Mouse (Mus musculus): ENCODE measurements around the gene Ube2a. TPM values are rescaled to one million over a fixed set of nuclear protein-coding genes. Genes with fewer than 3 reads are reported as not detected.

The Ube2a gene
- total RNA-seq (2017) = 18.5 and 20.9 TPM in 2 replicates

DNA sequence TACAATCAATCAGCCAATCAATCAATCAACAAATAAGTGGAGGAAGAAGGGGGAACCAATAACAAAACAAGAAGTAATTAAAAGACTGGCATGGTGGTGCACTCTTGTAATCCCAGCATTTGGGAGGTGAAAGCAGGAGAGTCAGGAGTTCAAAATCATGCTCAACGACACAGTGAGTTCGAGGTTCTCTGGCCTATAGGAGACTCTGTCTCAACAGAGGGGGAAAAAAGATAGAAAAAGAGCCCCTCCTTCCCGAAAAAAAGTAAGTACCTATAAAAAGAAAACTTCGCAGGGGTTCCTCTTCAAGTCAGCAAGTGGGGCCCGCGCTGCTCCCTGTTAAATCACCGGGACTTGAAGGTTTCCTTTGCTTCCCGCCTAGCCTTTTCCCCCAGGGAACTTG is at the start of gene Ube2a, which contains the start of gene C330007P06Rik:
Ube2a (plus strand) TSS at position 136 of the 400 bp plus-strand sequence.
C330007P06Rik (minus strand) TSS at position 347 of the 400 bp plus-strand sequence.
- no peak for ATAC-seq (ENCODE audit: extremely low read depth, insufficient number of reproducible peaks, low FRiP score, poor library complexity, severe bottlenecking)

DNA sequence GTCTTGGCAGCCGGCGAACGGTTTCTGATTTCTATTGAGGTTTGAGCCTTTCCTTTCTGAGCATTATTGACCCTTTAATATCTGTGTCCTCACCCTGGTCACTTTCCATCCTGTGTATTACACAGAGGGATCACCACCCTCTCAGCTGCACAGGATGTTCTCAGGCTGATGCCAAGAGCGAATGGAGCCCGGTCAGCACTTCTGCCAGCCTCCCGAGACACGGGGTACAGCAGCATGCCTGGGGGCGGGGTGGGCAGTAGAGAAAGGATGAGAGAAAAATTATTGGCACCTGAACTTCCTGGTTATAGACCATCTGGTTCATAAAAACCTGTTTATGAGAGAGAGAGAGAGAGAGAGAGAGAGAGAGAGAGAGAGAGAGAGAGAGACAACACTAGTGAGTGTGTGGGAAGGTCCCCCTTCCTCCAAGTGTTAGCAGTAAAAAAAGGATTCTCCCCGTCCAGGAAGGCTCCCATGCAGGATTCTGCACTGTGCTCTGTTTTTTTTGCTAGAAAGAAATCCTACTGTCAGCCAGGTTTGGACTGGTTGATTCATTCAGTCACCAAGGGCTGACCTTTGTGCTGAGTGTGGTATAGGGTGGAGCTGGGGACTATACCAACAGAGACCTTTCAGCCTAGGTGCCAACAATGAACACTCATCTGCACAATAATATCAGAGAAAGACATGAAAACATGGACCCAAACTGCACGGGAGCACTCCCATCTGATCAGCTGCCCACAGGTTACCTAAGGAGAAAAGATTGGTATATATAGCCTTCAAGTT is 49.6 kb upstream of the Ube2a start:
- no peak for ATAC-seq (ENCODE audit: extremely low read depth, insufficient number of reproducible peaks, low FRiP score, poor library complexity, severe bottlenecking)

DNA sequence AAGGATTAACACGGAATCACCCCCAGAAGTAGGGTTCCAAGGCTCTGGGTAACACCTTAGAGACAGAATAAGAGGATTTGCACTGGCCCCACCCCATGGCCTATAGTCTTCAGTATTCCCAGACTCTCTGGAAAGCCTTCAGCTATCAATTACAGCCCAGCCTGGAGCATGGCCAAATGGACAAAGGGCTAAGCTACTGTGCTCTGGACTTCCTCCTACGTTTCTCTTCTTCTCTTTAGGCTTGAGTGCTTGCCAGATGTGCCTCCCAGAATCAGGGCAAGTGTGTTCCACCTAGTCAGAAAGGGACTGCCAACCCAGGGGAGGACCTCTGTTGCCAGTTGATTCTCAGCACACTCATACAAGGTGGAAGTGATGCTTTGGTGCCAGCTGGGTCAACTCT is 48.7 kb upstream of the Ube2a start:
- no peak for ATAC-seq (ENCODE audit: extremely low read depth, insufficient number of reproducible peaks, low FRiP score, poor library complexity, severe bottlenecking)

GRCm38 (mm10) chrX:36826873-36827272 is 46.8 kb upstream of the Ube2a start:
- no peak for ATAC-seq (ENCODE audit: extremely low read depth, insufficient number of reproducible peaks, low FRiP score, poor library complexity, severe bottlenecking)

DNA sequence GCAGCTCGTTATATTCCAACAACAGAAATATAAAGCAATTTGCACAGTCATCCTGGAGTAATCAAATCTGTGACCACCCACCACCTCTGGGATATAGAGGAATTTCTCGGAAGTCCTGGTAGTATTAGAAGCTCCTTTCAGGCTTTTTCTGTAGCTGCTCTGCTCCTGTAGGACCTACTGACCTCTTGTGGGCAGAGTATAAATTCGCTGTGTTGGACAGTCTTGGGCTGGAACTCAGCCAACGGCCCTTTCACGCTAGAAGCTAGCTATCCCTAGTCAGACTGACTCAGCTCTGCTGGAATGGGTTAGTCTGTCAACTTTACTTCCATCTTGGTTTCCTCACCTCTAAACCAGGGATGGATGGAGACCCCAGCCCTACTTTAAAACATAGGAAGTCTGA is 43.4 kb upstream of the Ube2a start:
- no peak for ATAC-seq (ENCODE audit: extremely low read depth, insufficient number of reproducible peaks, low FRiP score, poor library complexity, severe bottlenecking)

DNA sequence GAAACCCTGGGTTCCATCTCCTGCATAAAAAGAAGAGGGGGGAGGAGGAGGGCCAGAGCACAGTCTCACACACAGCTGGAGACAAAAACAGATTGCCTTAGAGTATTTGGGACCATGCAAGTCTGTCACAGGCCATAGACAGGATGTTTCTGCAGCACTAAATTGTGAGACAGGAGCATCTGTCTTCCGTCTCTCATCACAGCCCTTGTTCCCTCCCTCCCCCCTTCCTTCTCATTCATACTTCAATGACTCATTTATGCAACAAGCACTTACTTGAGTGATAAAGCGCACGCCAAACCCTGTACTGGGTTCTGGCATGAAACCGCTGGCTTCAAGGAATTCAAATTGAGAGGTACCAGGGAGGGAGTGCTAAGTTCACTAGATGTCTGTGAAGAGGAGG is 42.1 kb upstream of the Ube2a start:
- no peak for ATAC-seq (ENCODE audit: extremely low read depth, insufficient number of reproducible peaks, low FRiP score, poor library complexity, severe bottlenecking)

DNA sequence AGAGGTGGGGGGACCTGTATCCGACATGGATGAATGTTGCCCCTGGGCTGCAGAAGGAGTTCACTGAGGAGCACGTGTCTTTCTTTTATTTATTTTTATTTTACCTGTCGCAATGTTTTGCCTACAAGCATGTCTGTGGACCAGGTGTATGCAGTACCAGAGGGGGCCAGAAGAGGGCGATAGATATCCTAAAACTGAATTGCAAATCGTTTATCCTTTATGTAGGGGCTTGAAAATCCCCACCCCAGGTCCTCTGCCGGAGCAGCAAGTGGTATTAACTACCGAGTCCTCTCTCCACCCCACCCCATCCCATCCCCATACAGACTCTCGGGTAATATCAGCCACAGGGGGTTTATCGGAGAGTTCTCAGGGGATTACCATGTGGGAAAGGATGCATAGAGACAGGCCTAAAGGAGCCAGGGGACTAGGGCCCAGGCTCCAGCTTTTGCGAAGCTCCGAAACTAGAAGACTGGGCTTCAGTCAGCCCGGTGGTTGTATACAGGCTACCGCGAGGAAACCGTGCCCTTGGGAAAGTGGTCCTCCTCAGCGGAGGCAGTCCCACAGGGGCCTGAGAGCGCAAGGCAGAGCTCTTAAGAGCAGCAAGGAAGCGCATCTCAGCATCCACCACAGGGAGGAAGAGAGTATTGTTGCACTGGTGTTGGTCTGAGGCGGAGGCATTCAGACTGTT is 40.2 kb upstream of the Ube2a start:
- ATAC-seq (ENCODE audit: extremely low read depth, insufficient number of reproducible peaks, low FRiP score, poor library complexity, severe bottlenecking) = peak; percentile 46; the same call in 1 of the 2 replicates

GRCm38 (mm10) chrX:36837069-36837676 is 36.5 kb upstream of the Ube2a start:
- ATAC-seq (ENCODE audit: extremely low read depth, insufficient number of reproducible peaks, low FRiP score, poor library complexity, severe bottlenecking) = no peak

DNA sequence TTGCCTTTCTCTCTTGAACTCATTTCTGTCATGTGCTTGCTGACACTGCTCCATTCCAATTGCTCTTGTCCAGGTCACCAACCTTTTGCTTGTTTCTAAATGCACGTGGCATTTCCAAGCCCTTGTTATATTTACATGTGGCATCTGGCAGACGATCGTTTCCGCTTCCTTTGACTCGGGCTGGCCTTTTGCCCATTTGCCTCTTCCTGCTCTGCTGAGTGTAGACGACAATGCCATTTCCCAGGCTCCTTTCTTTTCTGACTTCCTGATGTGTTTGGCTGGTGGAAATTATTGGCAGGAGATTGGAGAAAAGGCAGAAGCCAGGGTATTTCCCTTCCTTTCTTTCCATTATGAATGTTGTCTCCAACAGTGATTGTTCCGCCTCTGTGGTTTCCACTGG is 34.3 kb upstream of the Ube2a start:
- no peak for ATAC-seq (ENCODE audit: extremely low read depth, insufficient number of reproducible peaks, low FRiP score, poor library complexity, severe bottlenecking)

- ATAC-seq (ENCODE audit: extremely low read depth, insufficient number of reproducible peaks, low FRiP score, poor library complexity, severe bottlenecking) = no peak
Observed at GRCm38 (mm10) chrX:36841698-36842097, 32.0 kb upstream of the Ube2a start.

DNA sequence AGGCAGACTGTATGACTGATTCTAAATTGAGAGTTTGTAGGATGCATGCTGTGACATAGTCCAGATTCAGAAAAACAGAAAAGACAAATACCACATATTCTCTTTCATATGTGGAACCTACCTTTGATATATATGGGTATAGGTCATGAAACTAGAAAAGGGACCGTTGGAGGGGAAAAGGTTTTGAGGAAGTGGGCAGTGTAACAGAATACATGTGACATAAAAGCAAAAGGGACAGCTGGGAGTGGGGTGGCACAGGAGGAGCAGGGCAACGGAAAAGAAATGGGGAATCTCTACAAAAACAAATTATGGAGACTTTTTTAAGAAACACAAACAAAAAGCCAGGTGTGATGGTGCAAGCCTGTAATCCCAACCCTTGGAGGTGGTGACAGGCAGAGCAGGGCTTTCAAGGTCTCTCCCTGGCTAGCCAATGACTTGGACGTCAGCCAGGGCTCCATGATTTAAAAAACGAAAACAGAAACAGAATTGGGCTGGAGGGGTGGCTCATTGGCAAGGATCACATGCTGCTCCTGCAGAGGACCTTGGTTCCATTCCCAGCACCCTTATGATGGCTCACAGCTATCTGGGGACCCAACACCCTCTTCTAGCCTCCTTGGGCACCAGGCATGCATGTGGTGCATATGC is 30.2 kb upstream of the Ube2a start:
- no peak for ATAC-seq (ENCODE audit: extremely low read depth, insufficient number of reproducible peaks, low FRiP score, poor library complexity, severe bottlenecking)

- no peak for ATAC-seq (ENCODE audit: extremely low read depth, insufficient number of reproducible peaks, low FRiP score, poor library complexity, severe bottlenecking)
Observed at GRCm38 (mm10) chrX:36847152-36847551, 26.5 kb upstream of the Ube2a start.

DNA sequence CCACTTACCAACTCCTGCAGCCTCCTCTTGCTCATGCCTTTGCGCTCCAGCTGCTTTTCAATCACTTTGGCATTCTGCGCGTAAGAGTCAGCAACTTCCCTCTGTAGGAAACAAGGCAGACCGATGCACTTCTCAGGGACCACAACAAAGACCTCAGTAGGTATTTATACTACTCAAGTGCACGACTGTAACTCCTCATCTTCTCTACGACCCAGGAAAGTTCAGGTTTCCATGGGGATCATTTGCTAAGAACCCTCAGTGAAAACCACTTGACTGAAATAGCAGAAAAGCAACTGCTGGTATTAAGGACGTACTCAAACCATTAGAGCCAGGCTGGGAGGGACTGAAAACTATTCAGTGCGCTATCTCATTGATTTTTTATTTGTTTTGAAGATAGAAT is 21.1 kb upstream of the Ube2a start:
- no peak for ATAC-seq (ENCODE audit: extremely low read depth, insufficient number of reproducible peaks, low FRiP score, poor library complexity, severe bottlenecking)

GRCm38 (mm10) chrX:36863766-36864608 is 9.7 kb upstream of the Ube2a start:
- ATAC-seq (ENCODE audit: extremely low read depth, insufficient number of reproducible peaks, low FRiP score, poor library complexity, severe bottlenecking) = peak; percentile 93

DNA sequence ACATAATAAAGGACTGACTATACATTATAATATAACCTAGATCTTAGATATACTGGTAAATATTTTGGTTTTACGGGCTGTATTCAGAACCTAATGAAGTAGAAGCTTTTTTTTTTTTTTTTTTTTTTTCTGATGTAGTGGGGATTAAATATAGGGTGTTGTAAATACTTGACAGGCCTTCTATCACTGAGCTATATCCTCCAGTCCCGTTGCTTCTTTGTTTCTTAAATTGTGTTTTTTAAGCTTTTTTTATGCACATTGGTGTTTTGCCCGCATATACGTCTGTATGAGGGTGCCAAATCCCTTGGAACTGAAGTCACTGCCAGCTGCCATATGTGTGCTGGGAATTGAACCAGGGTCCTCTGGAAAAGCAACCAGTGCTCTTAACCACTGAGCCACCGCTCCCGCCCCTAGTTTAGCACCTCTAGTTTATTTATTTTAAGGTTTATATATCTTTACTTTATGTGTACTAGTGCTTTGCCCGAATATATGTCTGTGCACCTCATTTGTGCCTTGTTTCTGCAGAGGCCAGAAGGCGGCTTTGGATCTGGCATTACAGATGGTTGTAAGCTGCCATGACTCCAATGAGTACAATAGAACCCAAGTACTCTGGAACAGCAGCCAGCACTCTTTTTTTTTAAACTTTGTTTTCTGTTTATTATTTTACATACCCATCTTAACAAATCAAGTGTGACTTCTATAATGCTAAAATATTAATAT is 8.9 kb upstream of the Ube2a start:
- no peak for ATAC-seq (ENCODE audit: extremely low read depth, insufficient number of reproducible peaks, low FRiP score, poor library complexity, severe bottlenecking)

DNA sequence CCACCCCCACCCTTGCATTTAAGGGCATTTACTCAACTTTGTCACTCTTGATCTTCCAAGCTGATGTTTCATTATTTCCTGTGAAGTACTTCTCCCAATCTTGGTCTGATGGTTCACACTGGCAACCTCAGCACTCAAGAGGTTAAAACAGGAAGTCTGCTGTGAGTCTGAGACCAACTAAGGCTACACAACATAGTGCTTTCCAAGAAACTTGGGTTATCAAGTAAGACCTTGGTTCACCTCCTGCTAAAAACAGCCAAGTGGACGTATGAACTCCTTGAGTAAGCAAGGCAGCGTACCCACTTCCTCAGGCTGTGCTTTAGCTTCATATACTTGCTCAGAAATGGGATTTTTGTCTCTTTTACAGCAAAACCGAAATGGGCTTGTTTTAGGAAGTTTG is 3.3 kb upstream of the Ube2a start:
- ATAC-seq (ENCODE audit: extremely low read depth, insufficient number of reproducible peaks, low FRiP score, poor library complexity, severe bottlenecking) = no peak

GRCm38 (mm10) chrX:36874178-36874696 is 537 bp downstream of the Ube2a start:
- ATAC-seq (ENCODE audit: extremely low read depth, insufficient number of reproducible peaks, low FRiP score, poor library complexity, severe bottlenecking) = peak; percentile 94

DNA sequence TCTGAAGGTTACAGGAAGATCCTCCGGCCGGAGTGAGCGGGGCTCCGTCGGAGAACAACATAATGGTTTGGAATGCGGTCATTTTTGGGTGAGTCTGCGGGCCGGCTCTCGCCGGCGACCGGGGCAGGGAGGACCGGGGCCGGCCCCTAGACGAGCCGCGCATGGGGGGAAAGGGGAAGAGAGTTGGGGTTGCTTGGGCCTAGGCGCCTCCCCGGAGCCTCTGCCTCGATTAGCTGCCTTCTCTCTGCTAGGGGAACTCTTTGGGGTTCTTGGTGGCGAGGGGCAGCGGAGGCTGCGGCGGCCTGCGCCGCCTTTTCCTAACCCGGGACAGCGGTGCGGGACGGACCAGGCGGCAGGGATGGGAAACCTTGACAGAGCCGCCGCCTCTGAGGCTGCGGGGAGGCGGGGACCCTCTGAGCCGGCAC is 1.0 kb downstream of the Ube2a start:
- peak; percentile 60 for ATAC-seq (ENCODE audit: extremely low read depth, insufficient number of reproducible peaks, low FRiP score, poor library complexity, severe bottlenecking)

Data from neutrophil, adult 5-6 weeks (primary cell).